Mouse (Mus musculus) MEL (cell line): ENCODE data around the gene Nme4. TPM values are rescaled to one million over a fixed set of nuclear protein-coding genes. Genes with fewer than 3 reads are reported as not detected.

ENCODE experiments used
- DNase-seq: peaks from one replicate; pipeline ENCODE4 v3.0.0; 2011; ENCODE audit warnings: low read depth, low spot score
- H3K27ac ChIP-seq: 2 replicates; pipeline ENCODE4 v1.5.1; 2012; ENCODE audit warnings: low read depth, mild to moderate bottlenecking, control low read depth, low read length, moderate library complexity; ENCODE audit not compliant: control insufficient read depth
- H3K27me3 ChIP-seq, 2 experiments: fragments of 150-350 bp in 1 of 2; sonication (generic) in 1 of 2; 2 replicates each; pipeline ENCODE4 v1.6.1; 2012; ENCODE audit warnings: low read length in 2 of 2, mild to moderate bottlenecking in 2 of 2, improper control_type of control experiment in 1 of 2, moderate library complexity in 1 of 2; ENCODE audit not compliant: insufficient read depth in 2 of 2, control insufficient read depth in 1 of 2
- H3K36me3 ChIP-seq, 2 experiments: 2 replicates each; pipeline ENCODE4 v1.6.1; 2012 to 2014; ENCODE audit warnings: low read length in 2 of 2, improper control_type of control experiment in 1 of 2, inconsistent platforms in 1 of 2, mild to moderate bottlenecking in 1 of 2; ENCODE audit not compliant: insufficient read depth in 2 of 2, control insufficient read depth in 1 of 2
- H3K4me1 ChIP-seq, 2 experiments: fragments of 150-350 bp in 1 of 2; sonication (generic) in 1 of 2; 2 replicates each; pipeline ENCODE4 v1.6.1; 2012; ENCODE audit warnings: low read length in 2 of 2, improper control_type of control experiment in 1 of 2, mild to moderate bottlenecking in 1 of 2; ENCODE audit not compliant: insufficient read depth in 2 of 2, control insufficient read depth in 1 of 2
- H3K4me3 ChIP-seq, 2 experiments: fragments of 150-350 bp in 1 of 2; sonication (generic) in 1 of 2; 2 replicates each; pipeline ENCODE4 v1.5.1; 2012; ENCODE audit warnings: low read depth in 2 of 2, low read length in 2 of 2, mild to moderate bottlenecking in 2 of 2, moderate library complexity in 2 of 2, control low read depth in 1 of 2, improper control_type of control experiment in 1 of 2; ENCODE audit not compliant: control insufficient read depth in 1 of 2, insufficient read depth in 1 of 2
- H3K79me2 ChIP-seq: 2 replicates; pipeline ENCODE4 v1.6.1; 2012; ENCODE audit warnings: mild to moderate bottlenecking, low read length, moderate library complexity; ENCODE audit not compliant: control insufficient read depth, poor library complexity, insufficient read depth
- H3K9ac ChIP-seq: 2 replicates; pipeline ENCODE4 v1.6.1; 2012; ENCODE audit warnings: low read depth, mild to moderate bottlenecking, control low read depth, low read length, moderate library complexity; ENCODE audit not compliant: control insufficient read depth, poor library complexity, severe bottlenecking
- H3K9me3 ChIP-seq: fragments of 150-350 bp; sonication (generic); replicated peaks from 2 replicates; pipeline ENCODE4 v1.6.1; 2012; ENCODE audit warnings: mild to moderate bottlenecking, low read length, improper control_type of control experiment, moderate library complexity; ENCODE audit not compliant: insufficient read depth
- CHD1 ChIP-seq: IDR thresholded peaks from 2 replicates; pipeline ENCODE4 v1.6.1; 2012; ENCODE audit warnings: low read depth, mild to moderate bottlenecking, inconsistent platforms, low read length, improper control_type of control experiment
- E2F4 ChIP-seq: IDR thresholded peaks from 2 replicates; pipeline ENCODE4 v1.6.1; 2011; ENCODE audit warnings: low read depth, low read length, improper control_type of control experiment, borderline replicate concordance
- ELF1 ChIP-seq: IDR thresholded peaks from 2 replicates; pipeline ENCODE4 v1.6.1; 2014; ENCODE audit warnings: low read depth, mild to moderate bottlenecking, inconsistent platforms, low read length, improper control_type of control experiment, moderate library complexity
- ETS1 ChIP-seq: IDR thresholded peaks from 2 replicates; pipeline ENCODE4 v1.6.1; 2012; ENCODE audit warnings: low read depth, mild to moderate bottlenecking, inconsistent platforms, low read length, improper control_type of control experiment, moderate library complexity
- GABPA ChIP-seq: IDR thresholded peaks from 2 replicates; pipeline ENCODE4 v1.6.1; 2012; ENCODE audit warnings: low read depth, mild to moderate bottlenecking, inconsistent platforms, low read length, improper control_type of control experiment, moderate library complexity
- HCFC1 ChIP-seq: IDR thresholded peaks from 2 replicates; pipeline ENCODE4 v1.6.1; 2012; ENCODE audit warnings: low read depth, mild to moderate bottlenecking, inconsistent platforms, low read length, improper control_type of control experiment, moderate library complexity
- KAT2A ChIP-seq: conservative IDR thresholded peaks from 2 replicates; pipeline ENCODE4 v1.6.1; 2012; ENCODE audit warnings: low read depth, low read length, improper control_type of control experiment, inconsistent platforms
- MEF2A ChIP-seq: IDR thresholded peaks from 2 replicates; pipeline ENCODE4 v1.6.1; 2014; ENCODE audit warnings: low read depth, mild to moderate bottlenecking, inconsistent platforms, low read length, improper control_type of control experiment; ENCODE audit not compliant: poor library complexity, insufficient replicate concordance, severe bottlenecking; ENCODE audit errors: extremely low read depth
- MYB ChIP-seq: IDR thresholded peaks from 2 replicates; pipeline ENCODE4 v1.6.1; 2011; ENCODE audit warnings: mild to moderate bottlenecking, low read depth, low read length, improper control_type of control experiment
- NELFE ChIP-seq: IDR thresholded peaks from 2 replicates; pipeline ENCODE4 v1.6.1; 2011; ENCODE audit warnings: low read depth, low read length, improper control_type of control experiment
- NRF1 ChIP-seq: IDR thresholded peaks from 2 replicates; pipeline ENCODE4 v1.6.1; 2014; ENCODE audit warnings: low read depth, mild to moderate bottlenecking, inconsistent platforms, low read length, improper control_type of control experiment, moderate library complexity; ENCODE audit not compliant: poor library complexity, insufficient read depth, severe bottlenecking
- POLR2A ChIP-seq, 2 experiments: IDR thresholded peaks; 2 replicates each; pipeline ENCODE4 v1.6.1; 2011 to 2012; ENCODE audit warnings: low read length in 2 of 2, mild to moderate bottlenecking in 2 of 2, control low read depth in 1 of 2, improper control_type of control experiment in 1 of 2, low read depth in 1 of 2, moderate library complexity in 1 of 2; ENCODE audit not compliant: control insufficient read depth in 1 of 2, insufficient read depth in 1 of 2, poor library complexity in 1 of 2
- POLR2AphosphoS5 ChIP-seq: IDR thresholded peaks from 2 replicates; pipeline ENCODE4 v1.6.1; 2012; ENCODE audit warnings: low read depth, borderline replicate concordance, mild to moderate bottlenecking, inconsistent platforms, low read length, moderate library complexity, mixed read lengths
- SIN3A ChIP-seq: IDR thresholded peaks from 2 replicates; pipeline ENCODE4 v1.6.1; 2012; ENCODE audit warnings: low read length, improper control_type of control experiment, inconsistent platforms
- polyA plus RNA-seq, 2 experiments: library from polyadenylated mRNA; stranded (reverse) in 1 of 2; unstranded in 1 of 2; fragments of >175 nt in 1 of 2; fragments of >200 nt in 1 of 2; gene quantifications; 2 replicates each; pipeline versions ENCODE4 v1.2.1 to v1.2.4; 2012; ENCODE audit warnings: low replicate concordance in 2 of 2, low read depth in 1 of 2; ENCODE audit not compliant: insufficient read length in 2 of 2, insufficient read depth in 1 of 2, missing spikeins in 1 of 2
- total RNA-seq: library from RNA; depleted of rRNA; stranded (reverse); fragments of 300-350 nt; gene quantifications from 2 replicates; pipeline ENCODE4 v1.2.3, GENCODE M21; 2012

Nme4 gene
- total and polyA plus RNA-seq, 3 experiments, result 115 to 430 (median 125) TPM

DNA sequence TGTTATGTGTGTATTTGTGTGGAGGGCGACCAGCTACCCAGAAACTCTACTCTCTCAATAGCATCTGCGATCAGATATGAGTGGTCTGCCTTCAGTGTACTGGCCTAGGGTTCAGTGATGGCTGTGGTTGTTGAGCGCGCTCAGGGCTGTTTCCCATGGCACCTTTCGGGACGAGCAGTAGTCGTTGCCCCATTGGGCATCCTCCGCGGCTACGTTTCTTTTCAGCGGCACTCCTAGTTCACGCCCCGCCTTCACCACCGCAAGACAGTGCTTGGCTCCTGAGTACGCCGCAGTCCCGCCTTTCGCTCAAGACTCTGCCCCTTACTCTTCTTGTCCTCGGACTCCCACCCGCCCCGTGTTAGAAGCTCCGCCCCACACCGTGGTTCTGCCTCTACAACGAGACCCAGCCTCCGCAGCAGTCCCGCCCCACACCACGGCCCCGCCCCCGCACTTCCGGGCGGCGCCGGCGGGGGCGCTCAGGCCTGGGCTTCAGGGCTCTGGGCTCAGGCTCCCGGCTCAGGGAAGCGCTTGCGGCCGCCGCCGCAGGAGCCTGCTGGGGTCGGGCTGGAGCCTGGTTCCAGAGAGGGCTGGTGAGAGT is 42.9 kb upstream of the Nme4 start, which contains the start of gene Axin1 (continued):
- TF ChIP-seq ETS1 (no peak), MEF2A (no peak)

DNA sequence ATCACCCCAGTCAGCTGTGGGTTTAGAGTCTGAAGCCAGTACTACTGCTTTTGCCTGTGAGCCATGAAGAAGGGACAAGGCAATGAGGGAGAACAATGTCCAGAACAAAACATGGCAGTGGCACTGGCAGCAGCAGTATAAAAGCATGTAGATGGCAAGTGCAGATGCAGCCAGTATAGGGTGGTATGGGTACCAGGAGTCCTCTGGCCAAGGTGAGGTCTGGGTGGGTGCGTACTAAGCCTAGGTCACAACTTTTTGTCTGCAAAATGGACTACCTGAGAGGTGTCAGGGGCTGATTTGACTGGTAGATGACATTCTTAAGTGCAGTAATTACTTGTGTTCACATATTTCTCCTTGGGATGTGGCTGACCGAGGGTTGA is 42.3 kb upstream of the Nme4 start:
- Histone ChIP-seq H3K4me3 (peak overlapping the region; percentile 37 to 40), H3K9ac (peak overlapping the region; percentile 60), H3K9me3 (no peaks in the 10 kb centered on the region), H3K36me3 (peaks cover 2 to 13% of the 10 kb centered on the region in 2 experiments; a peak in 3 of 4 replicates), H3K27me3 (no peaks in the 10 kb centered on the region), H3K4me1 (peaks cover 4 to 8% of the 10 kb centered on the region in 2 experiments), H3K79me2 (peaks cover 38% of the 10 kb centered on the region), H3K27ac (peak overlapping the region; percentile 56)
- no peak for TF ChIP-seq MEF2A
- no peak for DNase-seq

DNA sequence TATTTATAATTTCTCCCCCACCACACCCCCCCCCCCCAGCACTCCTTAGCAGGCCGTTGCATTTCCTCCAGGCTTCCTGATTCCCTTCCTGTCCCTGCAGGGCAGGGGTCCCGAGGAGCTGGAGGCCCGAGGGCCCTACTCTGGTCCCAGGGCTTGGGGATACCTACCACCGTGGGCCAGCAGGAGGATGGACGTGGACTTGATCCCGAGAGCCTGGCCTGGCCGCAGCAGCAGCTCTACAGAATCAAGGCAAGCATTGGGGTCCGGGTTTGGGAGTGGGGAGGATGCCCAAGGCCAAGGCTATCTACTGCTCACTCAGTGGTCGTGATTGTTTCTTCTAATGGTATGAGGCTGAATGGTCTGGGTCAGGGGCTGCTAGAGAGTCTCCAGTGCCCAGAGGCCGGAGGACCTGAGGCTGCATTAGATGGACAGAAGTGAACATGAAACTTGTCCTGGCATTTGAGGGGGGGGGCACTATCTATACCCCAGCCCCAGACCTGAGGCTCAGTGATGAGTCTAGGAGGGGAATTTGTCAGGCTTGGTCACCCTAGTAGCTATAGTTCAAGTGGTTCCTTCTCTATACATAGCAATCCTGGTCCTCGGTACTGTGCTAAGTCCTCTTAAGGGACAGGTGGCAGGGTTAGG is 41.8 kb upstream of the Nme4 start:
- TF ChIP-seq E2F4 (no peak), POLR2A (IDR thresholded peaks at IDR 0.05; ENCODE audit: control insufficient read depth in 1 of 2, insufficient read depth in 1 of 2, low read depth in 1 of 2, low read length in 2 of 2, poor library complexity in 1 of 2) (no peak), MEF2A (no peak), KAT2A (no peak), GABPA (no peak), MYB (no peak), POLR2AphosphoS5 (no peak), SIN3A (no peak), CHD1 (no peak), HCFC1 (no peak), NRF1 (no peak), NELFE (no peak), ELF1 (no peak)
- H3K4me1 ChIP-seq, result peaks cover 4 to 8% of the 10 kb centered on the region in 2 experiments
- peak overlapping the region; percentile 56; the same call in 1 of the 2 replicates for H3K27ac ChIP-seq
- H3K79me2 ChIP-seq, result peaks cover 33% of the 10 kb centered on the region
- H3K4me3 ChIP-seq, result no peak overlapping the region
- DNase-seq, result no peak
- peaks cover 2 to 13% of the 10 kb centered on the region in 2 experiments; a peak in 3 of 4 replicates for H3K36me3 ChIP-seq
- no peaks in the 10 kb centered on the region for H3K9me3 ChIP-seq
- H3K9ac ChIP-seq, result peak overlapping the region; percentile 60
- H3K27me3 ChIP-seq, result no peaks in the 10 kb centered on the region
